Mouse (Mus musculus) heart, adult 2 months (tissue): ENCODE results near the gene Aqr.

Source experiments
- CTCF ChIP-seq: fragments of 200-600 bp; IDR thresholded peaks from 2 replicates; pipeline ENCODE4 v1.8.1; 2022; ENCODE audit warnings: antibody characterized with exemption, mild to moderate bottlenecking, moderate library complexity
- EP300 ChIP-seq: fragments of 200-500 bp; IDR thresholded peaks from 2 replicates; pipeline ENCODE4 v1.6.1; 2011; ENCODE audit warnings: low read depth, low read length, control low read depth; ENCODE audit not compliant: insufficient read depth

DNA sequence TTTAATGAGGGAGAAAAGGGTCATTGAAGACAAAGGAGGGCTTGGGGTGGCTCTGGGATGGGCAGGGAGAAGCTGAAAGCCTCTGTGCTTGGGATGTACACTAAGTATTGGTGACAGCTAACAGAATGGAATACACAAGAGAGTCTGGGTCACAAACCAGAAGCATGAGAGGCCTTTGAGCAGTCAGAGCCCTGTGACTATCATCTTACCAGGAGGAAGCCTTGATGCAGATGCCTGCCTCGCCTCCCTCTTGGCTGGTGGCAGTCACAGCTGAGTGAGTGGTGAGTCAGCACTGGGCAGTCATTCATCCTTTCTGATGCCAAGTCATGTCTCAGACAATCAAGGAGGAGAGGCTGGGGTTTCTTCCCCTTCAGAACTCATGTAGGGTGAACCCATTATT is 99.6 kb downstream of the Aqr start:
- TF ChIP-seq CTCF (no peak), EP300 (no peak)
